Mouse (Mus musculus) urinary bladder, postnatal 25 days (tissue): Measurements from ENCODE around the gene Gm11562.

Experiments used
- DNase-seq: peaks from one replicate; pipeline ENCODE4 v3.0.0; 2022; ENCODE audit warnings: low spot score

Gene Gm11562

GRCm38 (mm10) chr11:99583245-99583704 is 37.0 kb downstream of the Gm11562 start, which contains the start of gene Krtap1-4:
TSS of gene Krtap1-4 (minus strand) at chr11:99583654.
- DNase-seq: no peak

GRCm38 (mm10) chr11:99581564-99581963 is 38.7 kb downstream of the Gm11562 start:
- DNase-seq: no peak

GRCm38 (mm10) chr11:99581051-99581450 is 39.2 kb downstream of the Gm11562 start:
- no peak for DNase-seq

- no peak for DNase-seq
Observed at GRCm38 (mm10) chr11:99580636-99581035, 39.6 kb downstream of the Gm11562 start, which contains the start of gene Krtap1-5. TSS of gene Krtap1-5 (minus strand) at chr11:99581016.

- peak; percentile 68 for DNase-seq
Observed at GRCm38 (mm10) chr11:99574106-99574505, 46.1 kb downstream of the Gm11562 start.

- no peak for DNase-seq
Observed at GRCm38 (mm10) chr11:99573164-99573563, 47.1 kb downstream of the Gm11562 start.
